Mouse (Mus musculus) regulatory T cell (primary cell): ENCODE data around the gene Rd3.

ENCODE experiments used
- in situ Hi-C: fragments of 300-600 bp; cut with MboI, MseI; formaldehyde crosslinking; loops from one replicate; pipeline ENCODE4 v1.15.1; 2025; ENCODE audit warnings: high pct_unique_total_duplicates

The Rd3 gene

DNA sequence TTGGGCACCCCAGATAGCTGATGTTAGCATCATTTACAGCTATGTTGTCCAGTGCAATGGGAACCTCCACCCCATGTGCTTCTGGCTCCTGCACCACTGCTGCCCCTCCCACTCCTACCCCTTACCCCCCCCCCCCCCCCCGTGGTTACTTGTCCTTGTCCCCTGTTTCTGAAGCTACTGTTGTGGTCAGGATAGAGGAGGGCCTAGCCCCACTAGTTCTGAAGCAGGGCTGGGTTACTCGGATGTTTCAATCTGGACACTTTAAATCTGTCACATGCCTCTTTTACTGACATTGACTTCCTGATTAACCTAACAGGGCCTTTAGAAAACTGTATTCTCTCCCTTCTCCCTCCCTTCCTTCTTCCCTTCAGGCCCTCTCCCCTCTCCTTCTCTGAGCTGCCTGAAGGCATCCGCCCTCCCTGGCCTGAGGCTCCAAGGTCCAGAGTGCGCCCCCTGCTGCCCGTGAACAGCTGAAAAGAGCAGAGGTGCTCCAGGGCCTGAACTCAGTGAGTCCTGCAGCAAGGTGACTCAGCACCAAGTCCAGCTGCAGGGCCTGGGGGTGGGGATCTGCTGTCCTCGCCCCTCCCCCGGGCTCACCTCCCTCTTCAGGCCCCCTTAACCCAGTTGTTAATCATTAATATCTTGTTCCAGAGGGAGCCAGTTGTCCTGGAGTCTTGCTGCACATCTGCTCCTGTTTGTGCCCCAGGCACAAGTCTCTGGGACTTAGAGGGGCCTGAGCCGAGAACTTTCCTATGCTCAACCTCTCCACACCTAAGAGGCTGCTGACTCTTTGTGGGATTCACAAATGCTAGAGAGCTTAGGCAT, 13.0 kb upstream of the Rd3 start:
- in situ Hi-C loops: no loop called here

DNA sequence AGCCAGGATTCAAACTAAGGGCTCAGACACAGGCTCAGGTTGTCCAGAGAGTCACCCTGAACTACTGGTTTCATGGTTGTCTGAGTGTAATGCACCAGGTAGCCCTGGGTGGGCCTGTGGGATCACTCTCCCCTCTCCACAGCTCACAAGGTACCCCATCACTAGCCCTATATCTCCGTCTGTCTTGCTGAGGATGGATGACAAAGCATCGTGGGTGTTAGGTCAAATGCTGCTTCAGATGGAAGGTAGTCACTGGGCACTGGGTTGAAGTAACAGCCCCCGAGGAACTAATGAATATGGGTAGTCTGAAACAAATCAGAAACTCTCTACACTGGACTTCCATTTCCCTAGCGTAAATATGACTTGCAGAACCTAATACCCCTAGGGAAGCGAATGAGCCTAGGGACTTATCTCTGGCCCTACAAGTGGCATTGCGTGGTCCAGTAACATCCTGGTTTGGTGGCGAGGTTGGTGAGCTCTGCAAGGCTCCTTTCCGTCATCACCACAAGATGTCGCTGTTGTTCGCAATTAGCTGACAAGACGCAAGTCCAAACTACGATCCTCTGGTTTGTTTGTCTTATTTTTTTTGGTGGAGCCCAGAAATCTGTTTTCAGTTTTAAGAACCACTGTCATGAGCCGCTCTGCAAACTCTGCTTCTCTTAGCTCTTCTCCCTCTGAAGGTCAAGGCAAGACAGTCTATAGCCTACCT, 12.2 kb upstream of the Rd3 start:
- in situ Hi-C loops: loop anchor here (5.0 kb wide), 1 partner anchor 127 kb away; the partner anchor contains the start of gene Traf5

DNA sequence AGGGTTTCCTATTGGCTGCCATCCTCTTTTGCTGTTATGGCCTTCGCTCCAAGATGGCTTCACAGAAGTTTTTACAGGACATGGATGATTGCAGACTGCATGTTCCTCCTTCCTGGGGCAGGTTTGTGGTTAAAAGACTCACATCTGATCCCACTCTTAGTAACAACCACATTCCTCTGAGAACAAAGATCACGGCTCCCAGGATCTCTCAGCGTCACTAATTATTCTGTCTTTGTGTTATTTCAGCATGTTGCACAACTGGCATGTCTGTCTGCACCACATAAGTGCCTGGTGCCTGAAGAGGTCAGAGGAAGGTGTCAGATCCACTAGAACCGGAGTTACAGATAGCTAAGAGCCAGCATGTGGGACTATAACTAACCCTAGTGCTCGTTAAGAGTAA, 7.2 kb upstream of the Rd3 start:
- in situ Hi-C loops: loop anchor here (5.0 kb wide), 1 partner anchor 122 kb away; the partner anchor contains the start of gene Traf5

DNA sequence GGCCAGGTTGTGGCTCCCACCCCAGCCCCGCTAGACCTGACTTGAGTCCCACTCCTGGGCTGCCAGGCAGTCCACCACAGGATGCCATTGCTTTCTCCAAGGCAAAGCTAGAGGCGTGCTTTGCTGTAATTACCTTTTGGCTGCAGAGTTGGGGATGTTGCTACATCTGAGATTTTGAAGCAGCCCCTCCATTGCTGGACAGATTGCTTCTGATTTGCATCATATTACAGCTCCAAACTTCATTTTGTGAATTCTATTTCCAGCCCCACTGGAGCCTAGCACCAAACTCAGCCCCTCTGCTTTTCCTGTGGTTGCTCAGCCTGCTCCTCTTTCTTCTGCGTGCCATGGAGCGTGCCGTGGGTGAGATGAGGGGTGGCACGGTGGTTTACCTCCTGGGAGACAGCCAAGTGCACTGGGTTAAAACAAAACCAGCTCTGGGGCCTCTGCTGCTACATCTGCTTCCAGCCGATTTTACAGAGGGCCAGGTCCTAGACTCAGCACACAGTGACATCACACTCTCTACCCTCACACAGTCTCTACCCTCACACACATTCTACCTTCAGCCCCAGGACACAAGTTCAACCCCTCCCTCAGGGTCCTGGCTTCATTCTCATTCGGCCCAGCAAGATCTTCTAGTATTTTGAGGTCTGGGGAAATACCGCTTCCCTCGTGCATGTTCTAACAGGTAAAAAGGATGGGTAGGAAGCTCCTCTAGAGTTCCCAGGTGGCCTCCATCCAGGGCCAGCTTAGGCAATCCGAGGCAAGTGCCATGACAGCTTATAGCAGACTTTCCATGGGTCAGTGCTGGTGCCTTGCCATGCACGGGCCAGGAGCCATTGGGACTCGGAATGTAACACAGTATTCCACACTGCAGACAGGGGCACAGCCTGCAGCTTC, 2.4 kb upstream of the Rd3 start:
- in situ Hi-C loops: no loop called here

DNA sequence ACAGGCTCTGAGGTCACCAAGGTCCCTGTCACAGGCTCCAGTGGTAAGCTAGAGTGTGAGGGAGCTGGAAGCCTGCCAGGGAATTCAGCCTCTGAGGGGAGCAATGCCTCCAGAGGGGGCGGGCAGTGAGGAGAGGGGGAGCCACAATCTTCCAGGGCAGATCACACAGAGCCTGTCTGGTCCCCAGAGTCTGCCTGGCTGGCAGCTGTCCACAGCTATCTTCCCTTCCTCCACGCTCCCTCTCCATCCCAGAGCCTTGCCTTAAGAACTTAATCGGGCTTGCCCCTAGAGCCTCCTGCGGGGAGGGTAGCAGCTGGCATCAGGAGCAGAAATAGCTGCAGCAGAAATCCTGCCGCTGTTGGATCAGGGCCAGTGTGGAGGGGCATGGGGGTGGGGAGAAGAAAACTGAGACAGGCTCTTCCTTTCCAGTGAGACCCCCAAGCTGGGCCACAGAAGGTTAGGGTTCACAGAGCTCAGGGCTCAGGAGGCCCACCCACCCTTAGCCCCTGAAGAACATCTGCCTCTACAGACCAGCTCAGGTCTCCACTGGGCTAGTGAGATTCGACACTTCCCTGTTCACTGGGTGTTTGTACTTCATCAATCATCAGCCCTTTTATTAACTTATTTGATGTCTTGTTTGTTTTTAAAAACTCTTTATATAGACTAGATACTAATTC, 4.4 kb downstream of the Rd3 start:
- in situ Hi-C loops: no loop called here

DNA sequence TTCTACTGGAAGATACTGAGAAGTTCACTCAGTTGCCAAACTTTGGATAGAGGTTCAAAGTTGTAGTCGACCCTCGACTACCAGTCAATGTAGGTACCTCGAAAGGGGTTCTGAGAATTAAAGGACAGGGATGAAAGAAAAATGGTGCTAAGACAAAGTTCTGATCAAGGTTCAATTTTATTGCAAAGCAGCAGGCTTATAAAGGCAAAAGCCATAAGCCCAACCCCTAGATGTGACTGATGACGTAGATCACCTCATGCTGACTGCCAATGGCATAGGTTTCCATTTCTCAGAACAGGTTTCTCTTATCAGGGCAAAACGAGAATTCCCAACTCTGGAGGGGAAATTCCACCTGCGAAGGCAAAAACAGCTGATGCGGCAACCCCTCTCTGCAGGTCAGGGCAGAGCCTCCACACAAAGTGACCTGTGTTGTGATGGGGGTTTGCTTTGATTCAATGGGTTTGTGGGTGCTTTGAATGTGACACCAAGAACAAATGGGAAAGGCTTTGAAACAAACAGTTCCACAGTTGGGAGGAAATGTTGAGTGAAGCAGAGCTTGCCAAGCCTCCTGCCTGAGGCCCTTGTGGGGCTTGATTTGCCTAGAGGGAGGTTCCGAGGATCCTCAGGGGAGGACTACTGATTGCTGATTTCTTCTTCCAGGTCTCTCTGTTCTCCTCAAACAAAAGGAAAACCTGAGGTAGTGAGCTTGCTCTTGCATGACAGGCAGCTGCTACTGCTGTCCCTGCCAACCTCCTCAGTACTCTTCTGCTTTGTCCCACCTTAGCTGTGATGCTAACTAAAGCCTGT, 9.7 kb downstream of the Rd3 start:
- in situ Hi-C loops: no loop called here

DNA sequence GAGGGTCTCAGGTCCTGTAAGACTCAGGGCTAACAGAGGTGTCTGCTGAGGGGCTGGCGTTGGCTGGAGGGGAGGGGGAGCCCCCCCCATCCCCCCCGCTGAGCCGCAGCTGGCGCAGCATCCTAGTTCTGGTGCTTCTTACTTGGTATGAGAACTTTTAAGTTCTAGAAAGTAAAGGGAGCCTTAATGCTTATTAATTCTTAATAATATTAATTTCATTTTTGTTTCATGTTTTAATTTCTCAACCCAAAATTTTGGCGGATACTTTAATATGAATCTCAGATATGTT, 10.3 kb downstream of the Rd3 start:
- in situ Hi-C loops: no loop called here

DNA sequence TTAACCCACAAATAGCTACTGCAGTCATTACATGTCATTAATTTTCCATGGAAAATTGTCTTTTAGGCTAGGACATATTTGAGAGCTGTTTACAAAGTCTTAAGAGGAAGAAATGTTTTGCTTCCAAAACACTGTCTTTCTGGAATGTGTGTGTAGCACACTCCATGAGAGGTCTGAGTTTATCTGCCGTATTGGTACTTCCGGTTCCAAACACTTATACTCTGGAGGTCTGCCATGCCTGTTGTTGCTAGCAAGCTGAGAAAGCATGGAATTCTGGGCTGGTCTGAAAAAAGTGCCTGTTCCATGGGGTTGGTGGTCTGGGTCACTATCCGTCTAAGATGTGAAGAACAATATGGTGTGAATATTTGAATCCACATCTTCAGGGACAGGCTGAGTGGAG, 11.5 kb downstream of the Rd3 start:
- in situ Hi-C loops: no loop called here

DNA sequence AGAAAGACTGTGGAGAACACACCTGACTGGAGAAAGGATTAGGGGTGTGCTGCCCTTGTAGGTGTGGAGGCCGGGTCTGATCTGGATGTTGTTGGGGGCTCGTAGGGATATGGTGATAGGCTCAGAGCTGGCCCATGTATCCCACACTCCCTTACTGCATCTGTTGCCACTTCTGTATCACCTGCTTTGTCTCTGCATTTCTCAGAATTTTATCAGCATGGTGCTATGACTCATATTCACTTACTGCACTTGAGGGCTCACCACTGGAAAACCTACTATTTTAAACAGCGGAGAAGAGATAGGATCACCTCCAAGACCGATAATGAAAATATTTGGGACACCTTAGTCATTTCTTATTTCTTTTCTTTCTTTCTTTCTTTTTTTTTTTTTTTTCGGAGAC, 11.9 kb downstream of the Rd3 start:
- in situ Hi-C loops: no loop called here

DNA sequence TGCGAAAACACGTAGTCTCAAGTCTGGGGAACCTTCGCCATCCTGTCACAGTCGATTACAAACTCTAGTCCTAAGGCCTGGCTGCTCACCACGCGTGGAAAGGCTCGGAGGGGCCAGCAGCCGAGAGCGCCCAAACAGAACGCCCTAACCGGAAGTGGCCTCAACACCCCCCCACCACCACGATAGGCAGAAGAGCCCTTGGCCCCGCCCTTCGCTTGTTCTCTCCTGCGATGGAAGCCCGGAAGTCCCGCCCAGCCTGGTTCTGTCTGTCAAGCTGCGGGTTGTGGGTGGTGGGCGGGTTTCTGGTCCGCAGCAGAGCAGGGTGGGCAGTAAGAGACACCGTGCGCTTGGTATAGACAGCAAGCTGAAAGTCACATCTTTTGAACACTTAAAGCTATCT, 12.8 kb downstream of the Rd3 start:
- in situ Hi-C loops: no loop called here

DNA sequence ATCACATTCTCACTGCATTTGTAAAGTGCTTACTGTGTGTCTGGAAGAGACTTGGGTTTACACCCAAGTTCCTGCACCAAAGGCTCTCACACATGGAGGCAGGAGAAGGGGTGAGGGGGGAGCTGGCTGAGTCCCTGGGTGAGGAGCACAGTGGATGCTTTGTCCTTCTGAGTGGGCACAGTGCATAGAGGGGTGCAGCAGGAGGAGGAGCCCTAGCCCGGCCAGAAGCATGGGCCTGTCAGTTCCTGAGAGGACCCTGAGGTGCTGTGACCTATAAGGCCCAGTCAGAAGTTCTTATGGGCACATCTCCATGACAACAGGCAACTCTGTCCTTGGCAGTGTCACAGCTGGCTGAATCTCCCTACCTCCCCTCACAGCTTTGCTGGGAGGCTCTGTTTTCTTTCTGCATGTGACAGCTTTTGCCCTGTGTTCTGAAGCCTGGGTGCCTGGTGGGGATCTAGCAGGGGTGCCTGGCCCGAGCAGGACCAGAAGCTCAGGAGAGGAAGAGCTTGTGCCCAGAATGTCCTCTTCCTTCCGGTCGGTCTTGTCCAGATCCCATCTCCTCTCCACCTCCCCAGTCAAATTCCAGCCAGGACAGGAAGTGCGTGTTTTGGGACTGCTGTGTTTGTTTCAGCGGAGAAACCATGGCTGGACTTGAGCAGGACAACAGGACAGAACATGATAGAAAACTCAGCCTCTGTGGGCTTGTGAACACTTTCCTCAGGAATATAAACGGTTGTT, 15.0 kb downstream of the Rd3 start:
- in situ Hi-C loops: no loop called here

DNA sequence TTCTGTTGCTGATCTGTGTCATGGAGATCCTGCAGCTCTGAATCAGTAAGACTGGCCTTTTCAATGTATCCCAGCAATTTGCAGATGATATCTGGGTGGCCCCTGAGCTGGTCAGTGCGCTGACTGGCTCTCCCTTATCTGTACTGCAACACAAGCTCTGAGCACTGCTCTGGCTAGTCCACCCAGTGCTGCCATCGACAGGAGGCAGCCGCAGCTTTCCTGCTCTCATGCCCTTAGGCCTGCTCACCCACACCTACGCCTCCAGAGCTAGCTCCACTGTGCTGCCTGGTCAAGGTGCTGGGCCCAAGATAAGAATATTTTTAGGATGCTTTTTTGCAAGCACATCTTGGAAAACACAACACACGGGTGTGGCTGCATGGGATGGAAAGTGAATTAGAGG, 17.3 kb downstream of the Rd3 start:
- in situ Hi-C loops: no loop called here

DNA sequence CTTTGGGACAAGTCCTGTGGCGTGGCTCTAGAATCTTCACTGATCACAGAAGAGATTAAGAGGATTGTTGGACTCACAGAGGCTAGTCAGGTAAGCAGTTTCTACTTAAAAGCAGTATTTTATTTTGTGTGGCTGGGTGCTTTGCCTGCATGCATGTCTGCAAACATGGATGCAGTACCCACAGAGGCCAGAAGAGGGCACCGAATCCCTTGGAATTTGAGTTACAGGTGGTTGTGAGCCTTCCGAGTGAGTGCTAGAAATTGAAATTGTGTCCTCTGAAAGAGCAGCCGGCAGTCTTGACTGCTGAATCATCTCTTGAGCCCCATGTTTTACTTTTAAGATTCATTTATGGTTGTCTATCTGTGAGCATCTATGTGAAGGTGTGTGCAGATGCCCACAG, 18.3 kb downstream of the Rd3 start:
- in situ Hi-C loops: no loop called here

DNA sequence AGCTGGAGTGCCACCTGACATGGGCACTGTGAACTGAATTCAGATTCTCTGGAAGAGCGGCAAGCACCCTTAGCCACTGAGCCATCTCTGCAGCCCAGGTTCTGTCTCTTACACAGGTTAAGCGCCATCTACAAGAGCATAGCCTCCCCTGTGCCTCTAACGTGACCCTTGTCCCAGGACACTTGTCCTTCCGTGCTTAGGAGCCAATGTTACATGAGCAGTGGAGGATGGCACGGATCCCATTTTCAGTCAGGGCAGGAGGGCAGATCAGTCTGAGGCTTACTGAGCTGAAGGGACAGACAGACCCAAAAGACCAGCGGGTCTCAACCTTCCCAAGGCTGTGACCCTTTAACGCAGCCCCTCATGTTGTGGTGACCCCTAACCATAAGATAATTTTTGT, 18.7 kb downstream of the Rd3 start:
- in situ Hi-C loops: no loop called here

DNA sequence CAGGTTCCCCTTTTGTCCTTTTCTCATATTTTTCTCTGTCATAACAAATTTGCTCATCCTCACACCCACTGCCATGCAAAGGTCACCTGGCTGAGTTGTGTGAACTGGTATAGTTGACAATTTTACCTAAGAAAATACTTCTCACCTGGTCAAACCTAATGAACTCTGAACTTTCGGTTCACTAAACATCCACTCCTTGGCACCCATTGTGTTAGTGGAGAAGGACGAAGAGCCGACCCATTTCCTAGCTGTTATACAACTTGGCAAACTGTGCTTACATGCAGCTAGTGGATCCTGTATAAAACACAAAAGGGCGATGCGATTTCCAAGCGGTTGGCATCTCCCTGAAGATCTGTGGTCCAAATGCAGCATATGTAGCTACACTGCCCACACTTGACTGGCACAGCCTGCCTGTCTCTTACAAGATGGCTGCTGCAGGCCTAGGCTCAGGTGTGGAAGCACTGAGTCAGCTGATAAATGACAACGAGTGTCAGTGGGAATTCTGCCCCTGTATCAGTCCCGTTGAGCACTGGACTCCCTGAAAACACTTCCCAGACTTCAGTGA, 19.5 kb downstream of the Rd3 start:
- in situ Hi-C loops: no loop called here

DNA sequence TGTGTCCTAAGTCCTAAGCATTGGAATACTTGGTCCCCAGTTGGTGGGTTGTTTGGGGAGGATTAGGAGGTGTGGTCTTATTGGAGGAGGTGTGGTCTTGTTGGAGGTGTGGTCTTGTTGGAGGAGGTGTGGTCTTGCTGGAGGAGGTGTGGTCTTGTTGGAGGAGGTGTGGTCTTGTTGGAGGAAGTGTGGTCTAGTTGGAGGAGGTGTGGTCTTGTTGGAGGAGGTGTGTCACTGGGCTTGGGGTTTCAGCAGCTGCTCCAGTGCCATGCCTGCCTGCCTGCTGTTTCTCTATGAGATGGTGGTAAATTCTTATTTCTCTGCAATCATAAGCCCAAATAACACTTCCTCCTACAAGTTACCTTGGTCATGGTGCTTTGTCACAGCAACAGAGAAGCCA, 21.9 kb downstream of the Rd3 start:
- in situ Hi-C loops: no loop called here
